Mouse (Mus musculus): ENCODE measurements at regions not wholly inside any gene's neighbourhood (a gene's known extent, or its start where the extent isn't known, plus 50 kb on each side); places are given as distances from the start of the nearest gene placed in this dataset.
"Not testable (repeated sequence)": the region's sequence is repeated elsewhere in the genome, so short reads cannot be mapped to it uniquely, and the experiment has no call there.

DNA sequence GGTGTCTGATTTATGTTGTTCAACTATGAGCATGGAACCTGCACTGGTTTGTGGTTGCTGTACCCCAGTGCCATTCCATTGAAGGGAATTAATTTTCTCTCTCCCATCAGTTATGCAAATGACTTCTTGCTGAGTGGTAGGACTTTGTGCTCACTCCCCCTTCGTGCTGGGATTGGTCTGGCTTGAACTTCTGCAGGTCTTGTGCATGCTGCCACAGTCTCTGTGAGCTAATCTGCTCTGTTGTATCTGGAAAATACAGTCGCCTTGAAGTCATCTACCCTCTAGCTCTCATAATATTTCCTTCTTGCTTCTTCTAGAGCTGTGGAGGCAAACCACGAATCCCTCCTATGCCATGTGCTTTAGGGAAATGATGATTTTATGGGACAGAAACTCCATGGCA is 243.6 kb upstream of the Dpp6 start:
- DNase-seq (ENCODE audit: low spot score), result no peak

DNA sequence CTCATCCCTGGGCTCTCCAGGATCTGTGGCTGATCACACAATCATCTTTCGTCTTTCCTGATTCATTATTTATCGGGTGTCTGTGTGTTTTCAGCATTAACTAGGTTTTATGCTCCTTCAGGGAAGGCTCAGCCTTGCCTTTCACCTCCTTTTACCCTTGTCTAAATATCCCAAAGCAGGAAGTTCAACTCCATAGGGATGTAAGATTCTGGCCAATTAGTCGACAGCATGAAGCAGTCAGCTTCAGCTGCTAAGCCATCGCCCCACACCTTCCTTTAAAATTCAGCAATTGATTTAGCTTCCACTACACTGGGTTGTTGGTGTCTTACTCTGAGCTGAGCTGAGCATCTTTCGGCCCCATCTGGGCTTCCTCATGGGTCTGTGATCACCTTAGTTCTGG is 230.9 kb upstream of the Dpp6 start:
- DNase-seq (ENCODE audit: low spot score), result no peak

DNA sequence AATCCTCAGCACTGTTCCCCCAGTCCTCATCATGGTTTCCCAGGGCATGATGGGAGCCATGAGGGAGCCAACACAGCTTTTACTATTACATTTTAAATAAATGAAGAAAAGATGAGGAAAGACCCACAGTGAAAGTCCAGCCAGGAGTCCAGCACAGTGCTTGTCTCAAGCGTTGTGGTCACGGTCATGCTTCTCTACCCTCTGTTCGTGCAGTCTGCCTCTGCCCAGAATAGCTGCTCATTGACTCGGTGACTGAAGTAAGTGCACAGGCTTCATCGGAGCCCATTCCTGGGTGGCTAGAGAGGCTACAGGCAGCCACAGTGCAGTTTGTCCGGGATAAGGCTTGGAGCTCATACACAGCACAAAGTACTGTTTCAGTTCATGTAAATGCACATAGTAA is 226.1 kb upstream of the Dpp6 start:
- DNase-seq (ENCODE audit: low spot score), result no peak

- DNase-seq (ENCODE audit: low spot score), result no peak
These were observed 224.7 kb upstream of the Dpp6 start for GRCm38 (mm10) chr5:26592341-26592740.

DNA sequence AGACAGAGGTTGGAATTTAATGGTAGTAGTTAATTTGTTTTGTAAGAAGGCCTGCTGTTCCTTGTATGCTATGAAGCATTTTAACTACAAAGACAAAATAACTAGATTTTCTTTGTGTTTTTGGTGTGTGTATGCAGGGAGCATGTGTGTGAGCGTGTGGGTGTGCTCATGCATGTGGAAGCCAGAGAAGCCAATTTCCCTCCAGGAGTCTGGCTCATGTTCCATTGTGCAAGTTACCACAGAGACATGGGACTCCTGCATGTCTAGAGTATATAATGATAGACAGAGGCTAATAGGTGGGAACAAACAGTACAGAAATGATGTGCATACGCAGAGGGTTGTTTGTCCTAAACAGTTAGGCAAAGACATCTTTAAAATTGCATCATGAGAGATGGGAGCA is 219.0 kb upstream of the Dpp6 start:
- no peak for DNase-seq (ENCODE audit: low spot score)

DNA sequence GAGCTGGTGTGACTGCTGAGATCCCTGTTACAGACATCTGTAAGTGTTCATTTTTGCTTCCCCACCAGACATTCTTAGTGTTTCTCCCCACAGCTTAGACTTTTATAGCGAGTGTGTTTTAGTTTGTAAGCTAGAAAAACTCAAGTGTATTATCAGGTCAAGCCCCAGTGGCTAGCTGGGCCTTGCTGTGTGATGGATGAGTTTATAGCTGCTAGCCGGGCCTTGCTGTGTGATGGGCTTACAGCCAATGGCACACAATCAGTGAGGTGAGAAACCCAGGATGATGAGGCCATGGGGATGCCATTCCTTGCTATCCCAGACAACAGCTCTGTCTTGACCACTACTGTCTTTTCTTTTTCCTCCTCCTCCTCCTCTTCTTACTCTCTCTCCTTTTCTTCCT is 197.7 kb upstream of the Dpp6 start:
- no peak for DNase-seq (ENCODE audit: low spot score)

GRCm38 (mm10) chr5:26622116-26622515 is 194.9 kb upstream of the Dpp6 start:
- no peak for DNase-seq (ENCODE audit: low spot score)

GRCm38 (mm10) chr5:26671478-26671877 is 145.5 kb upstream of the Dpp6 start:
- DNase-seq (ENCODE audit: low spot score), result no peak

GRCm38 (mm10) chr5:26689775-26690174 is 127.2 kb upstream of the Dpp6 start:
- no peak for DNase-seq (ENCODE audit: low spot score)

- no peak for DNase-seq (ENCODE audit: low spot score)
These were observed 125.9 kb upstream of the Dpp6 start for GRCm38 (mm10) chr5:26691121-26691520.

DNA sequence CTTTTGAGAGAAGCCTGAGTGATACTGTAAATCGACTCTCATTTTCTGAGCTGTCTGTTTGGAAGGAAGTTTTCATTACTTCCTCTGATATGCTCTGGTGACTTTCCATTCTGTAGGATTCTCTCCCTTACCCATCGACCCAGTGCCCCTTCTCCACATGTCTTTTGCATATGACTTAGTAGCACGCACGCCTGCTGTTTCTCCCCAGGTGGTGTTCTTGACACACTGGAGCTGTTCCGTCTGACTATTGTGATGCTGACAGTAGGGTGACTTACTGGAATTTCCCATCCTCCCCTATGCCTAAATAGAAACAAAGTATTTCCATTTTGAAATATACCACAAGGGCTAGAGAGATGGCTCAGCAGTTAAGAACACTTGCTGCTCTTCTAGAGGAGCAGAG is 125.0 kb upstream of the Dpp6 start:
- DNase-seq (ENCODE audit: low spot score), result no peak

DNA sequence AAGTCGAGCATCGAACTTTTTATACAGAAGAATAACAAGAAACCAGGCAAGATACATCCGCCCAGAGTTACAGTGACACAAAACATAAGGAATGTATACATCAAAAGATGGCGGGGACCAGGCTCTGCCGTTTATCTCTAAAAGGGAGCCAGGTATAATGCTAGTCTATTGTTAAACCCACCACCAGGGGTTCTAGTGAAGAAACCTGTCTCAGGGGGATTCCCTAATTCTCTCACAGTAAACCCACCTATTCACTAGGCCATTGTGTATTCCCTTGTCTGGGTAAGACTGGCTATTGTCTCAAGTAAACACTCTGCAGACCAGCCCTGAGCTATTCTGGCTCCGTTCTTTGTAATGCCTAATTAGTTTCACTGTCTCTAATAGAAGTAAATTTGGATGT is 113.4 kb upstream of the Dpp6 start:
- DNase-seq (ENCODE audit: low spot score), result not testable (repeated sequence)

DNA sequence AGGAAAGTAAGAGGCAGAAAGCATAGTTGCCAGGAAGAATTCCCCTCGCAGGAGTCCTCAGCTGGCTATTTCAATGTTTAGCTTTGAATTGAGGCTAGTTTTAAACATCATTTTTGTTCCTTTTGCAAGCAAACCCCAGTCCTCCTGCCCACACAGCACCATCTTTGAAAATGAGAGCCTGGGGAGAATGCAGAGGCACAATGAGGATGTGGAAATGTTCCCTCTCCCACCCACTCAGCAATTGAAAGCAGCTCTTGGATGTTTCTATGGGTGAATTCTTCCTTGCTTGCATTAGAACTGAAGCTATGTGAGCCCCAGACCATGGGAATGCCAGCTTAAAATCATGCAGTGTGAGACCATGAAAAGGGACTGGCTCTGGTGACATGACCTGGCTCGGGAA is 109.3 kb upstream of the Dpp6 start:
- no peak for DNase-seq (ENCODE audit: low spot score)

- DNase-seq (ENCODE audit: low spot score), result no peak
These were observed 92.5 kb upstream of the Dpp6 start for GRCm38 (mm10) chr5:26724491-26724890.

- DNase-seq (ENCODE audit: low spot score), result no peak
These were observed 91.0 kb upstream of the Dpp6 start for GRCm38 (mm10) chr5:26725953-26726352.

DNA sequence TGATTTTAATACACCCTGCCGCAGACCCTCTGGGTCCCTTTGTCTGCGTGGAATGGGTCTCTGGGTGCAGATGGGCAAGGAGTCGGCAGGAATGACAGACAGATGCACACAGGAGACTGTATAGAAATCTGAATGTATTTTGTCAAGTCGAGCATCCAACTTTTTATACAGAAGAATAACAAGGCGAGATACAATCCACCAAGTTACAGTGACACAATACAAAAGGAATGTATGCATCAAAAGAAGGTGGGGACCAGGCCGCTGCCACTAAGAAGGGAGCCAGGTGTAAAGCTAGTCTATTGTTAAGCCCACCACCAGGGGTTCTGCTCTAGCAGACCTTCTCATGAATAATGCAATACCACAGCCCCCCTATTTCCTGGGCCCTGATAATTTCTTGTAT is 65.8 kb upstream of the Dpp6 start:
- DNase-seq (ENCODE audit: low spot score), result not testable (repeated sequence)

DNA sequence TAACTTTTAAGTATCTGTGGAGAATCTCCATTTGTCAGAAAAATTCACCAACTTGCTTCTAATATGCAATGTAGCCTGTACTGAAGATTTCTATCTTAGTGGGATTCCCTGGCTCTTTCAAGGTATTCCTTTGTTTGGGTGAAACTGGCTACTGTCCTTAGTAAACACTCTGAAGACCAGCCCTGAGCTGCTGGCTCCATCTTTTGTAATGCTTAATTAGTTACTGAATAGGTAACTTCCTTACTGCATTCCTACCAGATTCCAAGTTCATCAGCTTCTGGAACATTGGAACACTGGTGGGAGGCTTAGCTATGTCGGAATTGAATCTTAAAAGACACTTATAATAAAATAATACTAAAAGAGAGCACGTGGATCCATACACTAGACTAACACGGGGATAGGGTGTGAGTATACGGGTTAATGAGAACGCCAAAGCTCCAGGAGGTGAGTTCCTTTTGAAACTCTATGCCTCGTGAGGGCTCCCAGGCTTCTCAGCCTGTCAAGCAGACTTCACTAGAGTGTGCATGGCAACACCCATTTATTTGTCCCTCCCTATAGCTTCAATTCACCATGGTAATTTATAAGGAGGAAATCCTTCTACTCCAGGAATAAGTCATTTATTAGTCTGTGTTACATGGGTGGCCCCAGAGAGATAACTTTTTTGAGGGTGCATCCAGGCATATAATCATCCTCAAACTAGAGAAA is 65.2 kb upstream of the Dpp6 start:
- not testable (repeated sequence) for DNase-seq (ENCODE audit: low spot score)

- not testable (repeated sequence) for DNase-seq (ENCODE audit: low spot score)
These were observed 62.9 kb upstream of the Dpp6 start for GRCm38 (mm10) chr5:26754129-26754528.

Data from ovary, postnatal 10 days (tissue).